Mouse (Mus musculus) stomach, embryonic 14.5 days (tissue): ENCODE results near the gene Fam76b. TPM values are rescaled to one million over a fixed set of nuclear protein-coding genes. Genes with fewer than 3 reads are reported as not detected.
A peak's percentile ranks its signal among the peaks of the same experiment; 100 is the strongest.
"Not testable (repeated sequence)": the region's sequence is repeated elsewhere in the genome, so short reads cannot be mapped to it uniquely, and the experiment has no call there.

Experiments used
- ATAC-seq: fragments of 200-750 bp; cut with Nextera tagmentation; 2 replicates; pipeline ENCODE4 v1.8.0; 2017; ENCODE audit warnings: low read depth, moderate TSS enrichment; ENCODE audit not compliant: insufficient number of reproducible peaks, insufficient read depth, low FRiP score
- H3K27ac ChIP-seq: fragments of 300-500 bp; sonication (generic); 2 replicates; pipeline ENCODE4 v1.5.1; 2014; ENCODE audit warnings: mild to moderate bottlenecking, low read length, moderate library complexity, mixed read lengths
- H3K27me3 ChIP-seq: fragments of 300-500 bp; sonication (generic); 2 replicates; pipeline ENCODE4 v1.6.1; 2014; ENCODE audit warnings: low read length, control low read depth, mixed read lengths; ENCODE audit not compliant: control insufficient read depth, insufficient read depth
- H3K36me3 ChIP-seq: fragments of 300-500 bp; sonication (generic); 2 replicates; pipeline ENCODE4 v1.6.1; 2014; ENCODE audit warnings: mild to moderate bottlenecking, control low read depth, low read length, moderate library complexity, mixed read lengths; ENCODE audit not compliant: control insufficient read depth, insufficient read depth
- H3K4me1 ChIP-seq: fragments of 300-500 bp; sonication (generic); 2 replicates; pipeline ENCODE4 v1.6.1; 2014; ENCODE audit warnings: low read length, control low read depth, mixed read lengths; ENCODE audit not compliant: control insufficient read depth, insufficient read depth
- H3K4me2 ChIP-seq: fragments of 300-500 bp; sonication (generic); replicated peaks from 2 replicates; pipeline ENCODE4 v1.6.1; 2014; ENCODE audit warnings: low read depth, low read length, control low read depth
- H3K4me3 ChIP-seq: fragments of 300-500 bp; sonication (generic); 2 replicates; pipeline ENCODE4 v1.5.1; 2014; ENCODE audit warnings: low read depth, low read length, control low read depth
- H3K9ac ChIP-seq: fragments of 300-500 bp; sonication (generic); replicated peaks from 2 replicates; pipeline ENCODE4 v1.6.1; 2014; ENCODE audit warnings: low read depth, mild to moderate bottlenecking, control low read depth, low read length, moderate library complexity, mixed read lengths
- H3K9me3 ChIP-seq: fragments of 300-500 bp; sonication (generic); 2 replicates; pipeline ENCODE4 v1.6.1; 2016; ENCODE audit warnings: low read depth, low read length, control low read depth; ENCODE audit not compliant: control insufficient read depth
- WGBS: fragments of 180-500 bp; shearing (Covaris S2); extraction: QIAGEN DNeasy Blood & Tissue Kit; methylation state at CpG from one replicate; pipeline ENCODE4 v1.1.7; 2014; 5-methylcytosine and 5-hydroxymethylcytosine counted together
- polyA plus RNA-seq: library from polyadenylated mRNA; unstranded; fragments of >200 nt; fragmentation: Nextera tagmentation; extraction: Ambion mirVana; gene quantifications from 2 replicates; pipeline ENCODE4 v1.2.1, GENCODE M21; 2014

Gene Fam76b
- 30.4 and 31.2 TPM in 2 replicates for polyA plus RNA-seq

- peak within 1 kb of the TSS; percentile 80 for H3K9ac ChIP-seq
- peaks cover 15% of the 10 kb centered on the region for H3K36me3 ChIP-seq
- under 1% methylated on average over 67 of the region's 67 CpGs for WGBS
- no peaks in the 10 kb centered on the region for H3K27me3 ChIP-seq
- no peaks in the 10 kb centered on the region for H3K9me3 ChIP-seq
- peak within 1 kb of the TSS; percentile 74 for H3K4me2 ChIP-seq
- peak within 1 kb of the TSS; percentile 87 for H3K4me3 ChIP-seq
- peak within 1 kb of the TSS; percentile 98 for H3K27ac ChIP-seq
- ATAC-seq, result peak; percentile 94
- H3K4me1 ChIP-seq, result peaks cover 20% of the 10 kb centered on the region
These were observed at the start of gene Fam76b for GRCm38 (mm10) chr9:13827406-13828086. TSS of gene Fam76b (plus strand) at chr9:13827716.

DNA sequence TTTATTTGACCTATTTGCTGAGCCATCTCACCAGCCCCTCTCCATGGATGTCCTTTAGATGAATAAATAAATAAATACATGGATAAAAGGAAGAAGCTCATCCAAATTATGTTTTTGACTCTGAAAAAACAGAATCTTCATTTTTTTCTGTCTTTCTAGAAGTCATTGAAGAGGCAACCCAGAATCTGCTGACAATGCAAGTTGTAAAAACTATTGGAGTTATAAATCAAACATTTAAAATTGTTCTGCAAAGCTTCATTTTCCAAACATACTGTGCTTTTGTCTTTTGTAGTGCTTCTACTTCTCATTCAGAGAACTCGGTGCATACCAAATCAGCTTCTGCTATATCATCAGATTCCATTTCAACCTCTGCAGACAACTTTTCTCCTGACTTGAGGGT lies 45.5 kb upstream of the Fam76b start:
- no peaks in the 10 kb centered on the region; the same call in 1 of the 2 replicates for H3K4me1 ChIP-seq
- WGBS, result 94% methylated on average over 1 of the region's 1 CpGs
- H3K4me3 ChIP-seq, result no peak overlapping the region

DNA sequence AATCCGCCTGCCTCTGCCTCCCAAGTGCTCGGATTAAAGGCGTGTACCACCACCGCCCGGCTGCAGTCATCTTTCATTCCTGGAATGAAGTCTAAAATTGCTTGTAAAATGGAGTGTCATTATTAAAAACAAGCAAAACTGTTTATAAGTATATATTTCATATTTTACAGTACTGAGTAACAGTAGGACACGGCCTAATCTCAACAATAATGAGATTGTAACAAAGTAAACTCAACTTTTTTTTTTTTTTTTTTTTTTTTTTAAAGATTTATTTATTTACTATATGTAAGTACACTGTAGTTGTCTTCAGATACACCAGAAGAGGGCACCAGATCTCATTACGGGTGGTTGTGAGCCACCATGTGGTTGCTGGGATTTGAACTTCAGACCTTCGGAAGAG lies 36.7 kb upstream of the Fam76b start:
- H3K27me3 ChIP-seq, ATAC-seq, H3K27ac ChIP-seq, H3K4me3 ChIP-seq, H3K9me3 ChIP-seq, H3K4me2 ChIP-seq, H3K4me1 ChIP-seq, H3K9ac ChIP-seq: not testable (repeated sequence)
- H3K36me3 ChIP-seq, result peaks cover 39% of the 10 kb centered on the region
- 95% methylated on average over 7 of the region's 8 CpGs for WGBS

More for the DNA sequence above, 45.5 kb upstream of the Fam76b start:
- no peak overlapping the region for H3K9ac ChIP-seq
- H3K27ac ChIP-seq, result no peak overlapping the region
- H3K27me3 ChIP-seq, result no peaks in the 10 kb centered on the region
- no peak for ATAC-seq
- H3K36me3 ChIP-seq, result peaks cover 11% of the 10 kb centered on the region; the same call in 1 of the 2 replicates
- no peak overlapping the region for H3K4me2 ChIP-seq
- H3K9me3 ChIP-seq, result no peaks in the 10 kb centered on the region; the same call in 1 of the 2 replicates

DNA sequence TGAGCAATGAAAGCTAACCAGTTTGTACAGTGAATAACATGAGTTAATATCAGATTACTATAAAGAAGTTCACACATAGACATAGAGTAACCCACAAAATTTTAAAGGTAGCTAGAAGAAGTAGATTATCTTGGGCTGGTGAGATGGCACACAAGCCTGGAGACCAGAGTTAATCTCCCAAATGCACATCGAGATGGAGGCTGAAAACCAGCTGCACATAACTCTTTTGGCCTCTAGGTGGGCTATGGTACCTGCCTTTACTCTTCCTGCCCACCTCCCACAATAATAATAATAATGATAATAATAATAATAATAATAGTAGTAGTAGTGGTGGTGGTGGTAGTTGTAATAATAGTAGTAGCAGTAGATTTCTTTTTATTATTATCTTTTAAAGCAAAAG lies 33.2 kb upstream of the Fam76b start:
- H3K27ac ChIP-seq, result no peak overlapping the region
- no peaks in the 10 kb centered on the region for H3K27me3 ChIP-seq
- no peak overlapping the region for H3K9ac ChIP-seq
- no peak overlapping the region for H3K4me2 ChIP-seq
- H3K9me3 ChIP-seq, result no peaks in the 10 kb centered on the region
- WGBS, result 78% methylated on average over 1 of the region's 1 CpGs
- no peak for ATAC-seq
- H3K4me3 ChIP-seq, result no peak overlapping the region
- no peaks in the 10 kb centered on the region for H3K4me1 ChIP-seq
- H3K36me3 ChIP-seq, result peaks cover 43% of the 10 kb centered on the region

DNA sequence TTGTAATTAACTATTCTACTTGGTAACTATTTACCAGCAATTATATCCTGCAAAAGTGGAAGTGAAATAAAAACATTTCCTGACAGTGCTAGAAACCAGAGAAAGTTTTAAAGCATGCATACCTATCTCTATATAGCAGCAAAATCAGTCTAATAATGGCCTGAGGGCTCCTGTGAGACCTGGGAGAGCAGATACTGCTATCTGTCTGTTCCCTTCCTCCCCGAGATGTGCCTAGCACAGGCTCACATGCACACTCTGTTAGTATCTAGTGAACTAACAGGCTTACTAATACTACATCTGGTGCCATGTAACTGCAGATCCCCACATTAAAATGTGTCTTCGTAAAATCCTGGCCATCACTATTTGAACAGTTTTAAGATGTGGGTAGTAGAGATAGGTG lies 32.8 kb upstream of the Fam76b start:
- H3K4me1 ChIP-seq, result no peaks in the 10 kb centered on the region
- no peaks in the 10 kb centered on the region for H3K27me3 ChIP-seq
- H3K9me3 ChIP-seq, result no peaks in the 10 kb centered on the region
- peaks cover 44% of the 10 kb centered on the region for H3K36me3 ChIP-seq
- ATAC-seq, result no peak
- H3K4me2 ChIP-seq, result no peak overlapping the region
- H3K4me3 ChIP-seq, result no peak overlapping the region
- WGBS, result 89% methylated on average over 2 of the region's 2 CpGs
- no peak overlapping the region for H3K9ac ChIP-seq
- no peak overlapping the region for H3K27ac ChIP-seq

- H3K4me1 ChIP-seq, result no peaks in the 10 kb centered on the region
- H3K36me3 ChIP-seq, result peaks cover 53% of the 10 kb centered on the region
- H3K9me3 ChIP-seq, result no peaks in the 10 kb centered on the region
- no peaks in the 10 kb centered on the region for H3K27me3 ChIP-seq
- H3K27ac ChIP-seq, result no peak overlapping the region
- H3K4me3 ChIP-seq, result no peak overlapping the region
- no peak for ATAC-seq
- H3K4me2 ChIP-seq, result no peak overlapping the region
- WGBS, result 74% methylated on average over 1 of the region's 1 CpGs
- no peak overlapping the region for H3K9ac ChIP-seq
These were observed 23.0 kb upstream of the Fam76b start for GRCm38 (mm10) chr9:13804480-13804879.

DNA sequence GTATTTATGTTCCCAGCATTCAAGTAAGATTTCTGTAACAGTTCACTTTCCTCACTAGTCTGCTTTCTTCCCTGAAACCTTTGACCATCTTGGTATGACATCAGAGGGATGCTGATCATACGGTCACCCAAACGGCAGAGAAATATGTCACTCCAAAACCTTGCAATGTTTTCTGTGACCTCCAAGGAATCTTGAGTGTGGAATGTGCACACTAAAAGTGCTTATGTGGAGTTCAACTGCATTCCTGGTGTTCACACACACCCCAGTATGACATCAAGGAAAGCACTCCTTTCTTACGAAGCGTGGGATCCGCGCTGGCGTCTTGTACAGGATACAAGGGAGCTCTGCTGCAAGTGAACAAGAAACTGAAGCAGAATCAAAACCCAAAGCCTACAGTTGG lies 20.7 kb upstream of the Fam76b start:
- H3K36me3 ChIP-seq, result peaks cover 58% of the 10 kb centered on the region
- no peak overlapping the region for H3K27ac ChIP-seq
- ATAC-seq, result no peak
- H3K27me3 ChIP-seq, result no peaks in the 10 kb centered on the region
- 91% methylated on average over 7 of the region's 7 CpGs for WGBS
- H3K4me2 ChIP-seq, result no peak overlapping the region
- H3K9me3 ChIP-seq, result no peaks in the 10 kb centered on the region
- H3K9ac ChIP-seq, result no peak overlapping the region
- H3K4me3 ChIP-seq, result no peak overlapping the region
- no peaks in the 10 kb centered on the region for H3K4me1 ChIP-seq

- Histone ChIP-seq H3K9me3 (no peaks in the 10 kb centered on the region), H3K36me3 (peaks cover 63% of the 10 kb centered on the region), H3K4me2 (no peak overlapping the region), H3K9ac (no peak overlapping the region), H3K27ac (no peak overlapping the region), H3K27me3 (no peaks in the 10 kb centered on the region), H3K4me1 (no peaks in the 10 kb centered on the region), H3K4me3 (no peak overlapping the region)
- no peak for ATAC-seq
- WGBS, result 77% methylated on average over 5 of the region's 5 CpGs
These were observed 19.9 kb upstream of the Fam76b start for GRCm38 (mm10) chr9:13807657-13808056.

- no peaks in the 10 kb centered on the region for H3K9me3 ChIP-seq
- no peak for ATAC-seq
- H3K36me3 ChIP-seq, result peaks cover 72% of the 10 kb centered on the region
- H3K4me3 ChIP-seq, result no peak overlapping the region
- no peak overlapping the region for H3K27ac ChIP-seq
- no peak overlapping the region for H3K9ac ChIP-seq
- H3K27me3 ChIP-seq, result no peaks in the 10 kb centered on the region
- H3K4me1 ChIP-seq, result no peaks in the 10 kb centered on the region
- no peak overlapping the region for H3K4me2 ChIP-seq
These were observed 17.6 kb upstream of the Fam76b start for GRCm38 (mm10) chr9:13809937-13810336.
